Mouse (Mus musculus) ES-E14 (cell line): Measurements from ENCODE around the gene Lad1. TPM values are rescaled to one million over a fixed set of nuclear protein-coding genes. Genes with fewer than 3 reads are reported as not detected.
A peak's percentile ranks its signal among the peaks of the same experiment; 100 is the strongest.

Source experiments
- DNase-seq: peaks from one replicate; pipeline ENCODE4 v3.0.0-alpha.2; 2013; ENCODE audit warnings: low read depth, low spot score
- H3K27ac ChIP-seq: 2 replicates; pipeline ENCODE4 v1.5.1; 2012; ENCODE audit warnings: low read depth, mild to moderate bottlenecking, low read length, moderate library complexity, mixed read lengths; ENCODE audit not compliant: poor library complexity, insufficient read depth, severe bottlenecking
- H3K36me3 ChIP-seq: 2 replicates; pipeline ENCODE4 v1.6.1; 2012; ENCODE audit warnings: mild to moderate bottlenecking, low read length, moderate library complexity, mixed read lengths; ENCODE audit not compliant: control insufficient read depth, poor library complexity, insufficient read depth, severe bottlenecking
- H3K4me1 ChIP-seq, 2 experiments: fragments of 150-350 bp in 1 of 2; sonication (generic) in 1 of 2; 2 replicates each; pipeline ENCODE4 v1.6.1; 2012; ENCODE audit warnings: low read length in 2 of 2, mild to moderate bottlenecking in 1 of 2, mixed read lengths in 1 of 2; ENCODE audit not compliant: control insufficient read depth in 2 of 2, insufficient read depth in 2 of 2, poor library complexity in 1 of 2
- H3K4me3 ChIP-seq, 2 experiments: fragments of 150-350 bp in 1 of 2; sonication (generic) in 1 of 2; 2 replicates each; pipeline ENCODE4 v1.5.1; 2012; ENCODE audit warnings: low read length in 2 of 2, low read depth in 1 of 2, mild to moderate bottlenecking in 1 of 2, mixed read lengths in 1 of 2; ENCODE audit not compliant: insufficient read depth in 1 of 2, poor library complexity in 1 of 2, severe bottlenecking in 1 of 2
- H3K9ac ChIP-seq: 2 replicates; pipeline ENCODE4 v1.6.1; 2012; ENCODE audit warnings: low read depth, mild to moderate bottlenecking, low read length, mixed read lengths; ENCODE audit not compliant: poor library complexity, insufficient read depth, severe bottlenecking
- H3K9me3 ChIP-seq: fragments of 150-350 bp; sonication (generic); 2 replicates; pipeline ENCODE4 v1.6.1; 2012; ENCODE audit warnings: low read depth, mild to moderate bottlenecking, low read length; ENCODE audit not compliant: control insufficient read depth, insufficient read depth
- CHD2 ChIP-seq: IDR thresholded peaks from 2 replicates; pipeline ENCODE4 v1.6.1; 2014; ENCODE audit warnings: mild to moderate bottlenecking, low read depth, low read length, inconsistent platforms
- HCFC1 ChIP-seq: IDR thresholded peaks from 2 replicates; pipeline ENCODE4 v1.6.1; 2012; ENCODE audit warnings: low read length, inconsistent platforms, borderline replicate concordance; ENCODE audit not compliant: insufficient read depth
- MAFK ChIP-seq: IDR thresholded peaks from 2 replicates; pipeline ENCODE4 v1.6.1; 2014; ENCODE audit warnings: mild to moderate bottlenecking, low read depth, low read length, inconsistent platforms; ENCODE audit not compliant: insufficient read depth
- ZC3H11A ChIP-seq: IDR thresholded peaks from 2 replicates; pipeline ENCODE4 v1.6.1; 2012; ENCODE audit warnings: low read depth, mild to moderate bottlenecking, inconsistent platforms, low read length, borderline replicate concordance
- ZNF384 ChIP-seq: IDR thresholded peaks from 2 replicates; pipeline ENCODE4 v1.6.1; 2012; ENCODE audit warnings: low read depth, low read length, inconsistent platforms
- in situ Hi-C, 2 experiments: fragments of 600-800 bp; cut with MboI; formaldehyde crosslinking; loops; one replicate each; pipeline ENCODE4 v1.15.1; 2025; ENCODE audit warnings: low sequenced_read_pairs in 2 of 2, inconsistent platforms in 1 of 2; ENCODE audit not compliant: unreplicated experiment in 2 of 2
- total RNA-seq: library from RNA; depleted of rRNA; stranded (reverse); fragments of 300-350 nt; gene quantifications from 2 replicates; pipeline ENCODE4 v1.2.3, GENCODE M21; 2012

Gene Lad1
- total RNA-seq, 1 experiment, result 5.2 TPM

DNA sequence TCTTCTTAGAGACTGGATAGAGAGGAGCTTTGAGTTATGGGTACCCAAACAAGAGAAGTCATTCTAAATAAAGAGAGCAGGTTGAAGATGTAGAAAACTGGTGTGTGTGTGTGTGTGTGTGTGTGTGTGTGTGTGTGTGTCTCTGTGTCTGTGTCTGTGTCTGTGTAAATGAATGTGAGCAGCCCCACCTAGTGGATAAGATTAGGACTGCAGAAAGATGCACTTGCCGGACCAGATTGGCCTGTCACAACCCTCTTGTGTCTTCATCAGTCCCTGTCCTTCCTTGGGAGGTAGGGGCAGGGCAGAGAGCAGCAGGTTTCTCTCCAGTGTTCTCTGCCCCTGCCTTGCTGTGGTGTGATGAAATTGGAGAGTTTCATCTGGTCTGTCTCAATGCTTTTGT is 10.5 kb downstream of the Lad1 start:
- Histone ChIP-seq H3K4me1 (0 out of 4 replicates have a peak, but pooled peaks cover 0 to 2% of the 10 kb centered on the region in 2 experiments), H3K4me3 (no peak overlapping the region), H3K9ac (no peak overlapping the region), H3K27ac (no peak overlapping the region), H3K36me3 (peaks cover 23% of the 10 kb centered on the region; the same call in 1 of the 2 replicates), H3K9me3 (no peaks in the 10 kb centered on the region)
- in situ Hi-C loops, result no loop called here
- DNase-seq, result peak; percentile 63
- TF ChIP-seq CHD2, result no peak
- no peak for TF ChIP-seq HCFC1
- no peak for TF ChIP-seq ZNF384
- TF ChIP-seq MAFK, result no peak
- TF ChIP-seq ZC3H11A, result 0 out of 2 replicates have a peak, but pooled peaks have one; percentile 13

DNA sequence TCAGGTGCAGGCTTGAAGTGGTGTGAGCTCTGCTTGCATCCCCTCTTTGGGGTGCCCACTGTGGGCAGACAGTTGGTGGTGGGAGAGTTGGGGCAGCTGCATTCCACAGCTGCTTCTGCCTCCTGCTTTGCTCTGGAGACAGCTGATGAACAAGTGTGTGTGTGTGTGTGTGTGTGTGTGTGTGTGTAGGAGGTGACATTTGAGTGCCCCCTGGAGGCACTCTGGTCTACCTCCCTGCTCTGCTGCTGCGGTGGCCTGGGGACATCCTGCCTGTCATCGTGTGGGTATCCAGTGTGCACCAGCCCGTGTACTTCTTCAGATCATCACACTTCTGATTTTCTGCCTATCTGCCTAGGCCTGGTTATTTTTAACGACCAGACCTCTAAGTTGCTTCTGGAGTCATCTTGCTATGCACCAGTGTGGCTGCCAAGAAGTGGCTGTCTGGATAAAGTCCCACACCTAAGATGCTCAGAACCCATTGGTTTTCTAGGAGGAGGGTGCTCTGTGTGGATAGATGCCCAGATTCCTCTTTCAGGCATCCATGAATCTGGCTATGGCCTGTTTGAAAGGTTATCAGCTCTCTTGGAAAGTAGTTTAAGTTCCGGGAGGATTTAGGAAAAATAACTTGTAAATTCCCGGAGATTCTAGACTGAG is 15.9 kb downstream of the Lad1 start:
- H3K4me3 ChIP-seq, result no peak overlapping the region
- H3K27ac ChIP-seq, result no peak overlapping the region
- H3K9me3 ChIP-seq, result no peaks in the 10 kb centered on the region
- peaks cover 3% of the 10 kb centered on the region; the same call in 1 of the 2 replicates for H3K36me3 ChIP-seq
- H3K9ac ChIP-seq, result no peak overlapping the region
- DNase-seq, result no peak
- peaks cover 0 to 2% of the 10 kb centered on the region in 2 experiments; a peak in 1 of 4 replicates for H3K4me1 ChIP-seq
- no peak for TF ChIP-seq MAFK
- TF ChIP-seq ZNF384, result no peak
- no peak for TF ChIP-seq ZC3H11A
- TF ChIP-seq CHD2, result no peak
- no peak for TF ChIP-seq HCFC1
- in situ Hi-C loops, result no loop called here

DNA sequence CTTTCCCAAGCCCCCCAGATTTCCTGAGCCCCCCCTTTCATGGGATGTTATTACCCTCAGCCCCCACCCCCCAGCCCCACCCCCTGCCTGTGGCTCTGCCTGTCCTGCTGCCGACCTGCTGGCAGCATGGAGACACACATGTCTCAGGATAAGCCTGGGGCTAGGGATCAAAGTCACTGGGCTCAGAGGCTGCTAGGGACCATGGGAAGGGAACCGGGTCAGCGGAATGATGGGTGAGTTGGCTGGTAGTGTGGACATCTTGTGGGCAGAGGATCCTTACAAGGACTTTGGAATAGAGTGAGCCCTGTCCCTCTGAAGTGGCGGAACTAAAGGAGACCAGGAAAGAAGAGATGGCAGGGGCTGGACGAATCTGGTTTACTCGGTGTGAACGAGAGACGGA is 16.6 kb downstream of the Lad1 start:
- no peak for DNase-seq
- in situ Hi-C loops, result no loop called here
- Histone ChIP-seq H3K4me3 (peak overlapping the region; percentile 16 to 25; a peak in 3 of 4 replicates), H3K4me1 (peaks cover 0 to 2% of the 10 kb centered on the region in 2 experiments; a peak in 1 of 4 replicates), H3K27ac (no peak overlapping the region), H3K36me3 (peaks cover 3% of the 10 kb centered on the region; the same call in 1 of the 2 replicates), H3K9ac (peak overlapping the region; percentile 47; the same call in 1 of the 2 replicates), H3K9me3 (no peaks in the 10 kb centered on the region)
- TF ChIP-seq CHD2 (no peak), ZC3H11A (no peak), MAFK (no peak), HCFC1 (no peak), ZNF384 (no peak)

DNA sequence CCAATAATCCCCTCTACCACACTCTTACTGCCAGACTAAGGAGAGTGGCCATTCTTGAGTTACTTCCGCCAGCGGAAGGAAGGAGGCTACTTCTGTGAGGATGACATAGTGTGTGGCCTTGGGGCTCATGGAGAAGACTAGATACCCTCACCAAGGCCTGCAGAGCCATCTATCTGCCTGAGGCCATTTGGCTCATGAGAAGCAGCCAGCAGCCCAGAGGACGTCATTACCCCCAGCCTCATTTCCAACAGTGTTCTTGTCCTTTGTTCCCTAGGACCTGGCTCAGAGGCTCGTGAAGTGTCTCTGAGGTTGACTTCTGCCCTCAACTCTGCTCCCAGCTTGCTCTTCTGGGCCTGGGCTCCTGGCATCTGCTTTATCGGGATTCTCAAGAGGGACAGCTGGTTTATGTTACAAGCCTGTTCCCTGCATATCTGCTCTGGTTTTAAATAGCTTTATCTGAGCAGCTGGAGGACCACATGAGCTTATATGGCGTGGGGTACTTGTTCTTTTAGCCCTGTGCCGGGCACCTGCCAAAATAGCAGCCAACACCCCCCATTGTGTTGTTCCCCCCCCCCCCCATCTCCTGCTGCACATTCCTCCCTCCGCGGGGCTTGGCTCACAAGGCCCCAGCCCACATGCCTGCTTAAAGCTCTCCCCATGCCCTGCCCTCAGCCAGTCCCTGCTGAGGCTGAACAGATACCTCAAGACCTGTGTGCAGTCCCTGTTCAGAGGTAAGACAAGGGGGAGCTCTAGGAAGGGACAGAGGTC is 17.5 kb downstream of the Lad1 start, which contains the start of gene Tnnt2:
Gene Tnnt2, plus strand, starts transcription at position 639 of the 768 bp plus-strand sequence.
- Histone ChIP-seq H3K9me3 (no peaks in the 10 kb centered on the region), H3K4me1 (peaks cover 0 to 2% of the 10 kb centered on the region in 2 experiments; a peak in 1 of 4 replicates), H3K9ac (no peak within 1 kb of the TSS), H3K27ac (no peak within 1 kb of the TSS), H3K4me3 (peak within 1 kb of the TSS; percentile 16 to 25; a peak in 3 of 4 replicates), H3K36me3 (peaks cover 2% of the 10 kb centered on the region; the same call in 1 of the 2 replicates)
- no peak for DNase-seq
- in situ Hi-C loops, result no loop called here
- TF ChIP-seq CHD2, result no peak
- no peak for TF ChIP-seq ZNF384
- TF ChIP-seq HCFC1, result no peak
- no peak for TF ChIP-seq ZC3H11A
- TF ChIP-seq MAFK, result no peak
